Mouse (Mus musculus) cortical plate, adult 2 months (tissue): Measurements from ENCODE around the gene Gpd2.

ENCODE experiments used
- CTCF ChIP-seq: fragments of 200-500 bp; IDR thresholded peaks from 2 replicates; pipeline ENCODE4 v1.5.1; 2011; ENCODE audit warnings: mild to moderate bottlenecking, control low read depth, low read length; ENCODE audit not compliant: insufficient read depth; ENCODE audit errors: extremely low read depth
- POLR2A ChIP-seq: fragments of 200-500 bp; IDR thresholded peaks from 2 replicates; pipeline ENCODE4 v1.6.1; 2011; ENCODE audit warnings: mild to moderate bottlenecking, low read length, control low read depth; ENCODE audit not compliant: insufficient read depth; ENCODE audit errors: extremely low read depth

GRCm38 (mm10) chr2:57237026-57237425 is 409 bp upstream of the Gpd2 start:
- TF ChIP-seq CTCF (no peak), POLR2A (no peak)
